In genomic region chr2:180291566-180291965, GRCm38 (mm10) we compare ENCODE assay signal across 28 mouse cellular contexts. TPM values are rescaled to one million over a fixed set of nuclear protein-coding genes. Genes with fewer than 3 reads are reported as not detected.
DNase-seq lines count a peak whose midpoint lies in the region; ATAC-seq and TF ChIP-seq lines count a peak whose summit lies in the region.
"Had no signal": no experiment of that assay in that cellular context is flagged by ENCODE, and none has a peak within 500 bp of the region (broad histone marks: within the 10 kb centered on the region; RNA-seq: fewer than 3 reads in every experiment).

No protein-coding gene starts in this region.

- peak overlapping the region; percentile 18; the same call in 1 of the 2 replicates for H3K27ac ChIP-seq in heart, adult 2 months
- H3K27ac ChIP-seq in liver, embryonic 13.5 days, result no peak overlapping the region
- peak overlapping the region; percentile 63 for H3K27ac ChIP-seq in ES-Bruce4 (ENCODE audit: insufficient read depth, low read length)
- no peak overlapping the region for H3K27ac ChIP-seq in liver, embryonic 16.5 days (ENCODE audit: low read length)
- H3K27ac ChIP-seq: forebrain, embryonic 12.5 days; hindbrain, embryonic 15.5 days; layer of hippocampus, adult 2 months; limb, embryonic 10.5 days; liver, embryonic 14.5 days; macrophage had no signal

- H3K4me2 ChIP-seq in liver, embryonic 13.5 days, result no peak overlapping the region
- no peak overlapping the region for H3K4me2 ChIP-seq in liver, embryonic 16.5 days (ENCODE audit: low read depth, low read length)
- H3K4me2 ChIP-seq: embryonic facial prominence, embryonic 13.5 days; forebrain, embryonic 12.5 days; hindbrain, embryonic 15.5 days had no signal

- no peak overlapping the region for H3K4me3 ChIP-seq in heart, adult 2 months
- H3K4me3 ChIP-seq in liver, embryonic 13.5 days (replicated peaks), result no peak overlapping the region
- H3K4me3 ChIP-seq in ES-Bruce4 (ENCODE audit: low read depth, low read length), result peak overlapping the region; percentile 35
- H3K4me3 ChIP-seq in liver, embryonic 16.5 days (ENCODE audit: low read depth, low read length), result no peak overlapping the region
- H3K4me3 ChIP-seq: embryonic facial prominence, embryonic 13.5 days; erythroblast, embryonic 14.5 days; forebrain, embryonic 12.5 days; hindbrain, embryonic 15.5 days; layer of hippocampus, adult 2 months; limb, embryonic 10.5 days had no signal

- WGBS in heart, adult 2 months, result 69% methylated on average over 5 of the region's 5 CpGs
- WGBS in liver, embryonic 13.5 days (ENCODE audit: insufficient replicate concordance), result 55% methylated on average over 5 of the region's 5 CpGs
- 38% methylated on average over 5 of the region's 5 CpGs for WGBS in liver, embryonic 16.5 days (ENCODE audit: insufficient replicate concordance)

- peak; percentile 28; the same call in 1 of the 2 replicates for ATAC-seq in liver, embryonic 13.5 days (ENCODE audit: low read depth)
- ATAC-seq in liver, embryonic 16.5 days (ENCODE audit: low read depth), result peak; percentile 51; the same call in 1 of the 2 replicates
- ATAC-seq: CD4-positive, CD25-positive, alpha-beta regulatory T cell, adult 4 months had no signal

- H3K9ac ChIP-seq in heart, adult 2 months (ENCODE audit: low read depth, low read length), result no peak overlapping the region
- H3K9ac ChIP-seq in liver, embryonic 13.5 days, result no peak overlapping the region
- H3K9ac ChIP-seq in ES-Bruce4 (ENCODE audit: low read depth, poor library complexity, severe bottlenecking), result no peak overlapping the region
- no peak overlapping the region for H3K9ac ChIP-seq in liver, embryonic 16.5 days (ENCODE audit: low read depth, low read length)
- H3K9ac ChIP-seq: embryonic facial prominence, embryonic 13.5 days; forebrain, embryonic 12.5 days; hindbrain, embryonic 15.5 days; liver, embryonic 14.5 days had no signal

- TF ChIP-seq EP300 in heart, adult 2 months (IDR thresholded peaks at IDR 0.05; ENCODE audit: insufficient read depth, low read depth, low read length), result no peak
- TF ChIP-seq EP300 in ES-Bruce4 (IDR thresholded peaks at IDR 0.05; ENCODE audit: insufficient read depth, low read depth, low read length), result no peak

- TF ChIP-seq CTCF in heart, adult 2 months (IDR thresholded peaks at IDR 0.05), result no peak
- no peak for TF ChIP-seq CTCF in ES-Bruce4 (IDR thresholded peaks at IDR 0.05; ENCODE audit: low read depth, low read length)

- no peaks in the 10 kb centered on the region for H3K9me3 ChIP-seq in liver, embryonic 13.5 days (replicated peaks)
- H3K9me3 ChIP-seq in ES-Bruce4 (replicated peaks; ENCODE audit: control insufficient read depth, insufficient read depth, low read length, poor library complexity, severe bottlenecking), result no peaks in the 10 kb centered on the region
- no peaks in the 10 kb centered on the region for H3K9me3 ChIP-seq in liver, embryonic 16.5 days (replicated peaks; ENCODE audit: control insufficient read depth, low read length)
- H3K9me3 ChIP-seq: embryonic facial prominence, embryonic 13.5 days; forebrain, embryonic 12.5 days; hindbrain, embryonic 15.5 days; limb, embryonic 10.5 days had no signal

- H3K27me3 ChIP-seq in heart, adult 2 months (ENCODE audit: control insufficient read depth, insufficient read depth, low read length), result no peaks in the 10 kb centered on the region
- H3K27me3 ChIP-seq in liver, embryonic 13.5 days, result no peaks in the 10 kb centered on the region
- no peaks in the 10 kb centered on the region for H3K27me3 ChIP-seq in ES-Bruce4 (ENCODE audit: control insufficient read depth, insufficient read depth, low read length, poor library complexity, severe bottlenecking)
- no peaks in the 10 kb centered on the region for H3K27me3 ChIP-seq in liver, embryonic 16.5 days (ENCODE audit: control insufficient read depth, insufficient read depth, low read depth, low read length)
- H3K27me3 ChIP-seq: embryonic facial prominence, embryonic 13.5 days; hindbrain, embryonic 15.5 days had no signal

- DNase-seq in heart, adult 2 months, result no peak
- DNase-seq in heart, postnatal 10 days, result no peak
- no peak for DNase-seq in liver, embryonic 13.5 days
- DNase-seq in liver, result no peak
- no peak for DNase-seq in cerebellum, adult 9-10 months
- DNase-seq in spleen, adult 12 weeks (ENCODE audit: low spot score), result no peak
- DNase-seq: adrenal gland, postnatal 10 days; cerebellum, adult 18-20 months; cerebellum, postnatal 25 days; embryo, embryonic 11 days; kidney, postnatal 25 days; thymus, postnatal 14 days had no signal

- no peaks in the 10 kb centered on the region for H3K36me3 ChIP-seq in heart, adult 2 months (ENCODE audit: control insufficient read depth, insufficient read depth, low read length)
- H3K36me3 ChIP-seq in liver, embryonic 13.5 days, result no peaks in the 10 kb centered on the region
- H3K36me3 ChIP-seq in ES-Bruce4 (ENCODE audit: control insufficient read depth, insufficient read depth, low read length, poor library complexity, severe bottlenecking), result no peaks in the 10 kb centered on the region
- no peaks in the 10 kb centered on the region for H3K36me3 ChIP-seq in liver, embryonic 16.5 days (ENCODE audit: control insufficient read depth, insufficient read depth)
- H3K36me3 ChIP-seq: embryonic facial prominence, embryonic 13.5 days; forebrain, embryonic 12.5 days; hindbrain, embryonic 15.5 days; limb, embryonic 10.5 days had no signal

- intact Hi-C loops in heart, adult 2 months (cut with DNase I), result no loop called here
- intact Hi-C loops in heart, postnatal 10 days (cut with DNase I), result no loop called here

- peaks cover 2% of the 10 kb centered on the region; the same call in 1 of the 2 replicates for H3K4me1 ChIP-seq in heart, adult 2 months (ENCODE audit: control insufficient read depth, insufficient read depth, low read length)
- peaks cover 8% of the 10 kb centered on the region for H3K4me1 ChIP-seq in liver, embryonic 13.5 days (replicated peaks)
- peaks cover 26% of the 10 kb centered on the region for H3K4me1 ChIP-seq in ES-Bruce4 (ENCODE audit: control insufficient read depth, insufficient read depth, low read length)
- H3K4me1 ChIP-seq in liver, embryonic 16.5 days (ENCODE audit: control insufficient read depth, low read depth, low read length), result no peaks in the 10 kb centered on the region
- H3K4me1 ChIP-seq: forebrain, embryonic 12.5 days; hindbrain, embryonic 15.5 days had no signal

- no peak for TF ChIP-seq POLR2A in heart, adult 2 months (IDR thresholded peaks at IDR 0.05; ENCODE audit: insufficient read depth, low read depth, low read length)
- TF ChIP-seq POLR2A in ES-Bruce4 (IDR thresholded peaks at IDR 0.05; ENCODE audit: insufficient read depth, low read length), result no peak

- no peaks in the 10 kb centered on the region for H3K79me2 ChIP-seq in heart, adult 2 months (replicated peaks; ENCODE audit: control insufficient read depth, insufficient read depth, low read length)

RNA-seq across cellular contexts. Expression of gene Rbbp8nl, which starts 1.9 kb away (rescaled TPM):
- not detected for total RNA-seq in heart, adult 2 months (2021)
- not detected in 2 replicates for polyA plus RNA-seq in heart, adult 2 months (2012; rRNA removed)
- total RNA-seq in heart, postnatal 10 days (2021), result not detected
- not detected in 2 replicates for polyA plus RNA-seq in liver, embryonic 13.5 days (2015; fragmentation: Nextera tagmentation; extraction: Ambion mirVana)
- polyA plus RNA-seq in ES-Bruce4 (2011; ENCODE audit: insufficient read depth, insufficient read length, low read depth, missing spikeins), result 1.7 and 1.8 TPM in 2 replicates
- polyA plus RNA-seq in liver, embryonic 16.5 days (2015; fragmentation: Nextera tagmentation; extraction: Ambion mirVana), result not detected in 2 replicates
- total RNA-seq: adrenal gland, postnatal 10 days; hematopoietic stem cell, adult 5-6 weeks; layer of hippocampus, adult 2 months; layer of hippocampus, postnatal 25 days; midbrain, postnatal 0 days had no signal
- polyA plus RNA-seq: CD4-positive, CD25-positive, alpha-beta regulatory T cell, adult 4 months; erythroblast, embryonic 14.5 days; heart, embryonic 14.5 days; hindbrain, embryonic 15.5 days; macrophage; midbrain, postnatal 0 days; neural tube, embryonic 14.5 days had no signal

RNA-seq across cellular contexts. Expression of gene Cables2, which starts 18.3 kb away (rescaled TPM):
- 10 to 100 TPM; 11.2 to 14.3 TPM for total RNA-seq in heart, adult 2 months (2021)
- polyA plus RNA-seq in heart, adult 2 months (2012; rRNA removed), result 17.6 and 26.7 TPM in 2 replicates
- 10 to 100 TPM; 16.5 to 16.7 TPM for total RNA-seq in heart, postnatal 10 days (2021)
- polyA plus RNA-seq in liver, embryonic 13.5 days (2015; fragmentation: Nextera tagmentation; extraction: Ambion mirVana), result 4.2 and 4.4 TPM in 2 replicates
- 13.2 and 14.5 TPM in 2 replicates for polyA plus RNA-seq in ES-Bruce4 (2011; ENCODE audit: insufficient read depth, insufficient read length, low read depth, missing spikeins)
- 1.3 and 1.7 TPM in 2 replicates for polyA plus RNA-seq in liver, embryonic 16.5 days (2015; fragmentation: Nextera tagmentation; extraction: Ambion mirVana)

RNA-seq across cellular contexts. Expression of gene Rps21, which starts 34.4 kb away (rescaled TPM):
- 100 to 1,000 TPM; 506 to 570 TPM for total RNA-seq in heart, adult 2 months (2021)
- polyA plus RNA-seq in heart, adult 2 months (2012; rRNA removed), result 991 and 1,183 TPM in 2 replicates
- 100 to 1,000 TPM; 575 to 597 TPM for total RNA-seq in heart, postnatal 10 days (2021)
- polyA plus RNA-seq in liver, embryonic 13.5 days (2015; fragmentation: Nextera tagmentation; extraction: Ambion mirVana), result 525 and 552 TPM in 2 replicates
- polyA plus RNA-seq in ES-Bruce4 (2011; ENCODE audit: insufficient read depth, insufficient read length, low read depth, missing spikeins), result 1,612 and 1,632 TPM in 2 replicates
- 262 and 314 TPM in 2 replicates for polyA plus RNA-seq in liver, embryonic 16.5 days (2015; fragmentation: Nextera tagmentation; extraction: Ambion mirVana)

RNA-seq across cellular contexts. Expression of gene Gata5, which starts 42.9 kb away (rescaled TPM):
- total RNA-seq in heart, adult 2 months (2021), result under 1 TPM; 0.63 to 0.89 TPM
- 1.1 TPM in 2 replicates for polyA plus RNA-seq in heart, adult 2 months (2012; rRNA removed)
- 1 to 10 TPM; 1.0 to 1.2 TPM for total RNA-seq in heart, postnatal 10 days (2021)
- 0.76 and 0.90 TPM in 2 replicates for polyA plus RNA-seq in liver, embryonic 13.5 days (2015; fragmentation: Nextera tagmentation; extraction: Ambion mirVana)
- 0.53 TPM in 1 of 2 replicates, not detected in the other for polyA plus RNA-seq in ES-Bruce4 (2011; ENCODE audit: insufficient read depth, insufficient read length, low read depth, missing spikeins)
- polyA plus RNA-seq in liver, embryonic 16.5 days (2015; fragmentation: Nextera tagmentation; extraction: Ambion mirVana), result 0.16 and 0.38 TPM in 2 replicates
- total RNA-seq: hematopoietic stem cell, adult 5-6 weeks; layer of hippocampus, adult 2 months; layer of hippocampus, postnatal 25 days; midbrain, postnatal 0 days had no signal
- polyA plus RNA-seq: CD4-positive, CD25-positive, alpha-beta regulatory T cell, adult 4 months; embryonic facial prominence, embryonic 13.5 days; erythroblast, embryonic 14.5 days; forebrain, embryonic 12.5 days; hindbrain, embryonic 15.5 days; macrophage; midbrain, postnatal 0 days; neural tube, embryonic 14.5 days had no signal

Comparison
In these comparisons a context has a peak if more than half of its experiments do, and no peak if none do; other contexts are left out.
1. H3K27ac ChIP-seq: peak in heart, adult 2 months (single experiment) and ES-Bruce4 (single experiment); none in liver, embryonic 13.5 days (single experiment) and liver, embryonic 16.5 days (single experiment).